Mouse (Mus musculus) left cerebral cortex, postnatal 14 days (tissue): ENCODE data around the gene Ehbp1l1. TPM values are rescaled to one million over a fixed set of nuclear protein-coding genes. Genes with fewer than 3 reads are reported as not detected.

Experiments used
- DNase-seq, 2 experiments: peaks; one replicate each; pipeline ENCODE4 v3.0.0; 2021 to 2022; ENCODE audit warnings: low spot score in 2 of 2, mixed read lengths in 1 of 2
- intact Hi-C: fragments of 180-260 bp; cut with DNase I; formaldehyde crosslinking; loops from one replicate; pipeline ENCODE4 v1.15.1; 2025
- long read RNA-seq, 2 experiments: library from polyadenylated mRNA; stranded (forward); transcript quantifications; one replicate each; pipeline ENCODE4 v2.0.0; 2021
- total RNA-seq, 2 experiments: library from RNA; stranded (reverse); gene quantifications; 2 replicates each; pipeline ENCODE4 v1.2.3; 2021

Gene Ehbp1l1
- 10 to 100 TPM; 36.6 to 37.7 TPM for total RNA-seq
- long read RNA-seq, experiment 1, partial matches to known transcripts, result 83 of 88 reads
- long read RNA-seq, experiment 1, other reads (novel, unspliced or antisense), result 1 of 88 reads
- long read RNA-seq, experiment 2, full-length matches to known transcripts, result 6 of 87 reads
- long read RNA-seq, experiment 2, partial matches to known transcripts, result 77 of 87 reads
- long read RNA-seq, experiment 2, other reads (novel, unspliced or antisense), result 4 of 87 reads

GRCm38 (mm10) chr19:5725767-5726515 lies at the start of gene Ehbp1l1:
Ehbp1l1 (minus strand) TSS chr19:5726317.
- intact Hi-C loops, result loop anchor here (5.0 kb wide), 1 partner anchor 46 kb away; the partner anchor contains the start of gene Scyl1
- no peak for DNase-seq

GRCm38 (mm10) chr19:5770925-5771860 lies 45.1 kb upstream of the Ehbp1l1 start, which contains the start of gene Scyl1:
Scyl1 (minus strand) TSS chr19:5771419.
- intact Hi-C loops, result loop anchor here (5.0 kb wide), 1 partner anchor 44 kb away; the partner anchor contains the start of genes Ehbp1l1 and Fam89b
- DNase-seq, result peak; percentile 87 to 89

- intact Hi-C loops, result loop anchor here (5.0 kb wide), 1 partner anchor 43 kb away; the partner anchor contains the start of genes Ehbp1l1 and Fam89b
- no peak for DNase-seq
These were observed 44.2 kb upstream of the Ehbp1l1 start for GRCm38 (mm10) chr19:5770311-5770710.

- intact Hi-C loops, result no loop called here
- no peak for DNase-seq
These were observed 41.2 kb upstream of the Ehbp1l1 start for GRCm38 (mm10) chr19:5767271-5767670.

- intact Hi-C loops, result no loop called here
These were observed 37.0 kb upstream of the Ehbp1l1 start for GRCm38 (mm10) chr19:5763163-5763562.

GRCm38 (mm10) chr19:5758878-5759403 lies 32.8 kb upstream of the Ehbp1l1 start:
- no peak for DNase-seq
- intact Hi-C loops, result no loop called here

More at GRCm38 (mm10) chr19:5763163-5763562, 37.0 kb upstream of the Ehbp1l1 start:
- no peak for DNase-seq

- no peak for DNase-seq
- intact Hi-C loops, result no loop called here
These were observed 31.0 kb upstream of the Ehbp1l1 start for GRCm38 (mm10) chr19:5756991-5757636.

- intact Hi-C loops, result no loop called here
- DNase-seq, result peak; percentile 85 to 95
These were observed 30.3 kb upstream of the Ehbp1l1 start for GRCm38 (mm10) chr19:5756321-5756985.

GRCm38 (mm10) chr19:5751742-5752141 lies 25.6 kb upstream of the Ehbp1l1 start:
- intact Hi-C loops, result no loop called here
- no peak for DNase-seq

- intact Hi-C loops, result no loop called here
- no peak for DNase-seq
These were observed 24.8 kb upstream of the Ehbp1l1 start for GRCm38 (mm10) chr19:5750951-5751350.

- no peak for DNase-seq
- intact Hi-C loops, result no loop called here
These were observed 23.4 kb upstream of the Ehbp1l1 start for GRCm38 (mm10) chr19:5749476-5749875.

- intact Hi-C loops, result no loop called here
- DNase-seq, result no peak
These were observed 20.8 kb upstream of the Ehbp1l1 start for GRCm38 (mm10) chr19:5746907-5747363.

GRCm38 (mm10) chr19:5745756-5746710 lies 19.9 kb upstream of the Ehbp1l1 start:
- intact Hi-C loops, result no loop called here
- DNase-seq, result no peak

- intact Hi-C loops, result no loop called here
- DNase-seq, result no peak
These were observed 17.5 kb upstream of the Ehbp1l1 start for GRCm38 (mm10) chr19:5743576-5743975.

- intact Hi-C loops, result no loop called here
- DNase-seq, result no peak
These were observed 16.1 kb upstream of the Ehbp1l1 start for GRCm38 (mm10) chr19:5742241-5742641.

GRCm38 (mm10) chr19:5741641-5742240 lies 15.6 kb upstream of the Ehbp1l1 start:
- intact Hi-C loops, result no loop called here
- peak; percentile 67 to 70 for DNase-seq
